Mouse (Mus musculus) monocyte, adult 2 months (primary cell): ENCODE data around the gene 1810037I17Rik.
"Not testable (repeated sequence)": the region's sequence is repeated elsewhere in the genome, so short reads cannot be mapped to it uniquely, and the experiment has no call there.

Experiments
- DNase-seq, 2 experiments: peaks; one replicate each; pipeline ENCODE4 v3.0.0; 2022; ENCODE audit warnings: low spot score in 2 of 2, low read depth in 1 of 2

Gene 1810037I17Rik

GRCm38 (mm10) chr3:122932466-122932865 lies 8.5 kb downstream of the 1810037I17Rik start:
- no peak for DNase-seq

- DNase-seq = not testable (repeated sequence)
These were observed 13.2 kb downstream of the 1810037I17Rik start for GRCm38 (mm10) chr3:122937176-122937575.

GRCm38 (mm10) chr3:122939215-122939614 lies 15.2 kb downstream of the 1810037I17Rik start:
- no peak for DNase-seq

GRCm38 (mm10) chr3:122943387-122943890 lies 19.4 kb downstream of the 1810037I17Rik start:
- no peak for DNase-seq

- no peak for DNase-seq
These were observed 26.1 kb downstream of the 1810037I17Rik start for GRCm38 (mm10) chr3:122950129-122950528.

GRCm38 (mm10) chr3:122964301-122964700 lies 40.3 kb downstream of the 1810037I17Rik start:
- no peak for DNase-seq

- DNase-seq = no peak
These were observed 44.4 kb downstream of the 1810037I17Rik start for GRCm38 (mm10) chr3:122968391-122968790.

GRCm38 (mm10) chr3:122972126-122972822 lies 48.3 kb downstream of the 1810037I17Rik start:
- no peak for DNase-seq

GRCm38 (mm10) chr3:122974833-122975232 lies 50.8 kb downstream of the 1810037I17Rik start:
- no peak for DNase-seq

GRCm38 (mm10) chr3:122975363-122975762 lies 51.4 kb downstream of the 1810037I17Rik start:
- no peak for DNase-seq
